Mouse (Mus musculus): Measurements from ENCODE around the gene Ccdc125.

- TF ChIP-seq POLR2A (IDR thresholded peaks at IDR 0.05; ENCODE audit: insufficient read length, low read depth) (no peak), REST (IDR thresholded peaks at IDR 0.05; ENCODE audit: insufficient read depth, insufficient read length) (no peak), SRF (IDR thresholded peaks at IDR 0.05; ENCODE audit: control insufficient read depth, insufficient read length, low read depth) (no peak), CEBPB (IDR thresholded peaks at IDR 0.05; ENCODE audit: insufficient read depth, poor library complexity, severe bottlenecking) (no peak)
Observed at GRCm38 (mm10) chr13:100682837-100683236, 13.3 kb downstream of the Ccdc125 start.
